Mouse (Mus musculus) stomach, postnatal 0 days (tissue): Measurements from ENCODE around the gene Gas7. TPM values are rescaled to one million over a fixed set of nuclear protein-coding genes. Genes with fewer than 3 reads are reported as not detected.

ENCODE experiments used
- ATAC-seq: fragments of 200-750 bp; cut with Nextera tagmentation; 2 replicates; pipeline ENCODE4 v1.8.0; 2017; ENCODE audit not compliant: low FRiP score, low TSS enrichment
- DNase-seq: peaks from one replicate; pipeline ENCODE4 v3.0.0-alpha.2; 2016; ENCODE audit warnings: low spot score
- H3K27ac ChIP-seq: fragments of 300-500 bp; sonication (generic); replicated peaks from 2 replicates; pipeline ENCODE4 v1.5.1; 2014; ENCODE audit warnings: mild to moderate bottlenecking, control low read depth
- H3K27me3 ChIP-seq: fragments of 300-500 bp; sonication (generic); 2 replicates; pipeline ENCODE4 v1.6.1; 2014; ENCODE audit warnings: low read length; ENCODE audit not compliant: control insufficient read depth, insufficient read depth
- H3K36me3 ChIP-seq: fragments of 300-500 bp; sonication (generic); 2 replicates; pipeline ENCODE4 v1.6.1; 2014; ENCODE audit warnings: low read length, mixed read lengths; ENCODE audit not compliant: control insufficient read depth, insufficient read depth
- H3K4me1 ChIP-seq: fragments of 300-500 bp; sonication (generic); replicated peaks from 2 replicates; pipeline ENCODE4 v1.6.1; 2014; ENCODE audit warnings: antibody characterized with exemption; ENCODE audit not compliant: control insufficient read depth, insufficient read depth
- H3K4me2 ChIP-seq: fragments of 300-500 bp; sonication (generic); replicated peaks from 2 replicates; pipeline ENCODE4 v1.6.1; 2014; ENCODE audit warnings: low read depth, mild to moderate bottlenecking, control low read depth, moderate library complexity
- H3K4me3 ChIP-seq: fragments of 300-500 bp; sonication (generic); 2 replicates; pipeline ENCODE4 v1.5.1; 2014; ENCODE audit warnings: low read depth, low read length, control low read depth
- H3K9ac ChIP-seq: fragments of 300-500 bp; sonication (generic); 2 replicates; pipeline ENCODE4 v1.6.1; 2014; ENCODE audit warnings: mild to moderate bottlenecking, low read length, control low read depth, mixed read lengths
- H3K9me3 ChIP-seq: fragments of 300-500 bp; sonication (generic); 2 replicates; pipeline ENCODE4 v1.6.1; 2016; ENCODE audit warnings: low read length; ENCODE audit not compliant: control insufficient read depth
- CTCF ChIP-seq: IDR thresholded peaks from 2 replicates; pipeline ENCODE4 v1.5.1; 2016; ENCODE audit warnings: antibody characterized with exemption, low read depth, mild to moderate bottlenecking, moderate library complexity
- EP300 ChIP-seq: optimal IDR thresholded peaks from 2 replicates; pipeline ENCODE3; 2016; ENCODE audit warnings: antibody characterized with exemption
- WGBS: fragments of 180-500 bp; shearing (Covaris S2); extraction: QIAGEN DNeasy Blood & Tissue Kit; methylation state at CpG from one replicate; pipeline ENCODE4 v1.1.7; 2014; 5-methylcytosine and 5-hydroxymethylcytosine counted together
- polyA plus RNA-seq: library from polyadenylated mRNA; unstranded; fragments of >200 nt; fragmentation: Nextera tagmentation; extraction: Ambion mirVana; gene quantifications from 2 replicates; pipeline ENCODE4 v1.2.1, GENCODE M21; 2015

Gas7 gene
- polyA plus RNA-seq, 1 experiment from 2014 or later = 18.3 TPM

DNA sequence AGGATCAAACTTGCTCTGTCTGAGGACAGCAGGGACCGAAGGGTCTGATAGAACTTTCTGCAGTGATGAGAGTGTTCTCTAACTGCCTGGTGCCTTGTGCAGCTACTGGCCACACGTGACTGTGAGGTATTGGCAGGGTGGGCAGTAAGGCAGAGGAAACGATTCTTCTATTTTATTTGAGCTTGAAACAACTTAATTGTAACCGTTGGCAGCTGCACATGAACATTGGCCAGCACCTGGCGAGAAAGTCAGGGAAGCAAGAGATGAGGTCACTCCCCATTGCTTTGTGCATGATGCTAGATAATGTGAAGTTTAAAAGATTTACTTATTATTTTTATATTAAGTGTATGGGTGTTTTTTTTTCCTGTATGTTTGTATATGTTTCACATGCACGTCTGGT lies 77.9 kb downstream of the Gas7 start:
- 67% methylated on average over 6 of the region's 6 CpGs for WGBS
- no peaks in the 10 kb centered on the region for H3K27me3 ChIP-seq
- TF ChIP-seq CTCF = no peak
- no peak for TF ChIP-seq EP300
- H3K36me3 ChIP-seq = no peaks in the 10 kb centered on the region
- H3K4me3 ChIP-seq = no peak overlapping the region
- H3K4me2 ChIP-seq = no peak overlapping the region
- DNase-seq (no peak), ATAC-seq (no peak)
- H3K9ac ChIP-seq = no peak overlapping the region
- H3K9me3 ChIP-seq = no peaks in the 10 kb centered on the region
- no peaks in the 10 kb centered on the region for H3K4me1 ChIP-seq
- H3K27ac ChIP-seq = peak overlapping the region; percentile 53

DNA sequence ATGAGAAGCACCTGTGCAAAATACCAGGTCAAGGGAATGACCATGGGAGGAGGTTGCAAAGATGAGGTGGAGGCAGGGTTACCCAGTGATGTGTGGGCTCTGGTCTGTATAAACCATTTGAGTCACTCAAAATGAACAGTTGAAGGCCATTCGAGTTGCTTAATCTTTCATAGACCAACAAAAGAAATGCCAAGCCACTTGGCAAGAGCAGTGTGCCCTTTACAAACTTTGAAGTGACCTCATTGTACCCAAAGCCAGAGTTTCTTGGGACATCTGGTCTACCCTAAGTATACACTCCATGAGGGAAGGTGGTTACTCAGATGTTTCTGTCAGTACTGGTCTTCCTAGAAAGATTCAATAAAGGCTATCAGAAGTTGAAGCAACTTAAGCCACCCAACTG lies 80.5 kb downstream of the Gas7 start:
- 71% methylated on average over 1 of the region's 1 CpGs for WGBS

DNA sequence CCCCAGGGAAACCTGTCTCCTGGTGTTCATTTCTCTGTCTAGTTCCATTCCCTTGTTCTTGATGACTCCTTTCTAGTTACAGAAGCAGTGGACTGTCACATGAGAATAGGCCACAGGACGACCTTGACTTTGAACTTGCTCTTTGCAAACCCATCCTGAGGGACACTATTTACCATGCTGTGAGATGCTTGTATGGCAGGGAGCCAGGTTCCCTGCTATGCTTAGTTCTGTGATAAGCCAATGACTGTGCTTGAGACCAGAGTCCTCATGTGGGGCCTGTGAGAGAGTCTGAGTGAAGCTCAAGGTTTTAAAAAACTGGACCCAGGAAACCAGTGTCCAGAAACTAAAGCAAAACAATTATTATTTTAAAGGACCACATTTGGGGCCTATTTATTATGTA lies 81.2 kb downstream of the Gas7 start:
- no peaks in the 10 kb centered on the region for H3K9me3 ChIP-seq
- H3K4me1 ChIP-seq = no peaks in the 10 kb centered on the region; the same call in 1 of the 2 replicates
- no peak overlapping the region for H3K9ac ChIP-seq
- no peaks in the 10 kb centered on the region for H3K27me3 ChIP-seq
- no peak for DNase-seq
- no peak for ATAC-seq
- no peak overlapping the region for H3K27ac ChIP-seq
- no peak overlapping the region for H3K4me2 ChIP-seq
- WGBS = 64% methylated on average over 1 of the region's 1 CpGs
- H3K36me3 ChIP-seq = no peaks in the 10 kb centered on the region
- TF ChIP-seq CTCF (no peak), EP300 (no peak)
- no peak overlapping the region for H3K4me3 ChIP-seq

More for the DNA sequence above, 80.5 kb downstream of the Gas7 start:
- ATAC-seq (no peak), DNase-seq (no peak)
- Histone ChIP-seq H3K4me1 (no peaks in the 10 kb centered on the region; the same call in 1 of the 2 replicates), H3K4me2 (no peak overlapping the region), H3K36me3 (no peaks in the 10 kb centered on the region), H3K9me3 (no peaks in the 10 kb centered on the region), H3K9ac (no peak overlapping the region), H3K4me3 (no peak overlapping the region), H3K27ac (no peak overlapping the region), H3K27me3 (no peaks in the 10 kb centered on the region)
- TF ChIP-seq EP300 (no peak), CTCF (no peak)

DNA sequence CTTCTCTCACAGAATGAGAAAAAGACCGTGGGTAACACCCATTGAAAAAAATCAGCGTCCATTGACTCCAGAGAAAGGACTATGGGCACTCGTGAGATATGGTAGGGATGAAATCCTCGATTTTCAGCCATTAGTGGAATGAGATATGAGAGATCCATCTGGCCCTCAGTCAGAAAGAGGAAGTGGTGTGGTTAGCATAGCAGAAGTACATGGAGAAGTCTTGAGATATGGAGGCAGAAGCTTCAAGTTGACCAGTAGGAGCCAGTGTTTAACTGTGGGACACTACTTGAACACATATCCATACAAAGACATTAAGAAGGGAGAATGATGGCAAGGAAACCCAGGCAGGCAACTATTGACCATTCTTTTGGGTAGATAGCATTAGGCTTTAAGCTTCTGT lies 82.1 kb downstream of the Gas7 start:
- no peak overlapping the region for H3K27ac ChIP-seq
- H3K4me1 ChIP-seq = no peaks in the 10 kb centered on the region; the same call in 1 of the 2 replicates
- DNase-seq = no peak
- no peaks in the 10 kb centered on the region for H3K27me3 ChIP-seq
- H3K4me3 ChIP-seq = no peak overlapping the region
- H3K9me3 ChIP-seq = no peaks in the 10 kb centered on the region
- 85% methylated on average over 4 of the region's 4 CpGs for WGBS
- H3K4me2 ChIP-seq = no peak overlapping the region
- ATAC-seq = no peak
- no peak overlapping the region for H3K9ac ChIP-seq
- no peaks in the 10 kb centered on the region for H3K36me3 ChIP-seq
- no peak for TF ChIP-seq EP300
- TF ChIP-seq CTCF = peak; percentile 37; the same call in 1 of the 2 replicates

DNA sequence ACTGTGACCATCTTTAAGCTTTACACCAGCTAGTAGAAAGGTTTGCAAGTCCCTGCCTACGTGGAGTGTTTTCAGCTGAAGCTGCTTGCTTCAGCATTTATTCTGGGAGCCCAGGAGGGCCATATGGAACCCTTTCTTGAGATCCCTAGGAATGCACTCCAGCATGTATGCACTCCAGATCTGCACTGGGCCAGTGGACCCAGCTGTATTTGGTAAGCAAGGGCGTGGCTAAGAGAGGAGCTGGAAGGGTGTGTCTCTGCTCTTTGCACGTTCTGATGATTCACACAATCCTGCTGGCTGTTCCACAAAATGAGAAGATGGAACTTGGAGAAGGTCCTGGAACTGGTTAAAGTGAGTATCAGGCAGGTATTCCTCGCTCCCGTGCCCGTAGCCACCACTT lies 83.3 kb downstream of the Gas7 start:
- no peak for TF ChIP-seq CTCF
- TF ChIP-seq EP300 = no peak
- H3K9me3 ChIP-seq = no peaks in the 10 kb centered on the region
- DNase-seq (peak; percentile 47), ATAC-seq (peak; percentile 91)
- H3K4me2 ChIP-seq = no peak overlapping the region
- no peaks in the 10 kb centered on the region; the same call in 1 of the 2 replicates for H3K4me1 ChIP-seq
- H3K4me3 ChIP-seq = no peak overlapping the region
- 47% methylated on average over 6 of the region's 6 CpGs for WGBS
- H3K36me3 ChIP-seq = no peaks in the 10 kb centered on the region
- no peak overlapping the region for H3K9ac ChIP-seq
- H3K27ac ChIP-seq = peak overlapping the region; percentile 36
- H3K27me3 ChIP-seq = no peaks in the 10 kb centered on the region

DNA sequence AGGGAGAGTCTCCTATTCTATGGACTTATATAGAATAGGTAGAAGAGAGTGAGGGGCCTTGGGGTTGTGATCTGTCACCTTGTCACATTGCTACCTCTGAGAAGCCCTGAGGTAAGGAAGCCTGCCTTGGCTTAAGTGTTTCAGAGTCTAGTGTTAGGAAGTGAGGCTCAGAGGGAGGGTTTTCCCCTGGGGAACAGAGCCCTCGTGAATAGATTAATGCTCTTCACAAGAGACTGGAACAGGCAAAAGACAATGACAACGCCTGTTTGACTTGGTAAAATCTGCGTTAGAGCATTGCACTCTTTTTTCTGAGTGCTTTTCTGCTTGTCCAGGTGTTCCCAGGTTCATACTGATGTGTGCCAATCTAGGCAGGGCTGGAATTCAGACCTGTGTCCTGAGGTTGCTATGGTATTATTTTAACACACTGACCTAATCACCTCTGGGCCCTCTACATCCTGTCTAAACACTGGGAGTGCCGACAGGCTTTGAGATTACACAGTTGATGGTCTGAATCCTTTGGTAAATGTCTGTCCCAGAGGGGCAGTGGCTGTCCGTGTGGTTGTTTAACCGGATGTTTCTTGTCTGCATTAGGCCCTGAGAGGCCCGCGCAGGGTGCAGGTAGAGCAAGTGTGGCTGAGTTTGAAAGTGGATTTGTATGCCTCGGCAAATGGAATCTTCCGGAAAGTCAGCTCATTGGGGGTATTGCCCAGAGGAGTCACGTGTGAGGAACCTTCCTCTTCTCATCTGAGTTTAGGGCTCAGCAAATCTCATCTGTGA lies 89.6 kb downstream of the Gas7 start:
- peaks cover 6% of the 10 kb centered on the region; the same call in 1 of the 2 replicates for H3K4me1 ChIP-seq
- no peaks in the 10 kb centered on the region for H3K27me3 ChIP-seq
- no peaks in the 10 kb centered on the region for H3K36me3 ChIP-seq
- no peak overlapping the region for H3K4me2 ChIP-seq
- no peak overlapping the region for H3K4me3 ChIP-seq
- no peak overlapping the region for H3K9ac ChIP-seq
- WGBS = 22% methylated on average over 11 of the region's 11 CpGs
- DNase-seq (peak; percentile 38), ATAC-seq (peak; percentile 71)
- no peaks in the 10 kb centered on the region for H3K9me3 ChIP-seq
- peak overlapping the region; percentile 40; the same call in 1 of the 2 replicates for H3K27ac ChIP-seq
- no peak for TF ChIP-seq CTCF
- TF ChIP-seq EP300 = no peak
